Mouse (Mus musculus) myocyte (in vitro differentiated cells): Measurements from ENCODE around the gene Synpr.

Source experiments
- CEBPB ChIP-seq: IDR thresholded peaks from 2 replicates; pipeline ENCODE4 v1.6.1; 2011; ENCODE audit warnings: mild to moderate bottlenecking, moderate library complexity; ENCODE audit not compliant: poor library complexity, insufficient read depth, severe bottlenecking
- MYOG ChIP-seq, 3 experiments: IDR thresholded peaks; one replicate each; pipeline ENCODE4 v1.6.1; 2011; ENCODE audit warnings: control low read depth in 2 of 3, low read depth in 2 of 3, mild to moderate bottlenecking in 2 of 3; ENCODE audit not compliant: insufficient read length in 2 of 3, control insufficient read depth in 1 of 3, insufficient read depth in 1 of 3
- POLR2A ChIP-seq: IDR thresholded peaks from one replicate; pipeline ENCODE4 v1.6.1; 2011; ENCODE audit warnings: low read depth, mild to moderate bottlenecking, control low read depth, moderate library complexity; ENCODE audit not compliant: insufficient read length
- POLR2AphosphoS2 ChIP-seq: IDR thresholded peaks from one replicate; pipeline ENCODE4 v1.6.1; 2011; ENCODE audit warnings: low read depth, control low read depth; ENCODE audit not compliant: insufficient read length
- REST ChIP-seq: IDR thresholded peaks from one replicate; pipeline ENCODE4 v1.6.1; 2011; ENCODE audit warnings: mild to moderate bottlenecking, control low read depth, moderate library complexity; ENCODE audit not compliant: insufficient read depth, insufficient read length

DNA sequence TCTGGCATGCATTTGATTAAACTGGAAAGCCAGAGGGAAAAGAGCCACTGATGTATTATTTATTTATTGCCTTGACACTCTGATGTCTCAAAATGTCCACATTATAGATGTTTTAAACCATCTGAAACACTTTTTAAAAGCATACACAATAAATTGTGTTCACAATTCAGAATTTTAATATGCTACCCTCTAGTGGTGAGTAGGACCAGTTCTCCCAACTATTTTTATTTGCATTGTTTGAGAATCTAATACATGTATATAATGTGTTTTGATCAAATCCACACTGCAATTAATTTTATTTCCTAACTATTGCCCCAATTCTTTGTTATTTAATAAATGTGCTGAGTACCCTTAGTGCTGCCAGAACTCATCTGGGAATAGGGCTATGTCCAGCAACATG, 35.2 kb upstream of the Synpr start:
- TF ChIP-seq POLR2AphosphoS2 (no peak), POLR2A (no peak), REST (no peak), CEBPB (no peak), MYOG (IDR thresholded peaks at IDR 0.05; ENCODE audit: control insufficient read depth in 1 of 3, insufficient read depth in 1 of 3, insufficient read length in 2 of 3, low read depth in 2 of 3) (no peak)
